12 mouse cellular contexts compared by ENCODE assay signal in the genomic region with DNA sequence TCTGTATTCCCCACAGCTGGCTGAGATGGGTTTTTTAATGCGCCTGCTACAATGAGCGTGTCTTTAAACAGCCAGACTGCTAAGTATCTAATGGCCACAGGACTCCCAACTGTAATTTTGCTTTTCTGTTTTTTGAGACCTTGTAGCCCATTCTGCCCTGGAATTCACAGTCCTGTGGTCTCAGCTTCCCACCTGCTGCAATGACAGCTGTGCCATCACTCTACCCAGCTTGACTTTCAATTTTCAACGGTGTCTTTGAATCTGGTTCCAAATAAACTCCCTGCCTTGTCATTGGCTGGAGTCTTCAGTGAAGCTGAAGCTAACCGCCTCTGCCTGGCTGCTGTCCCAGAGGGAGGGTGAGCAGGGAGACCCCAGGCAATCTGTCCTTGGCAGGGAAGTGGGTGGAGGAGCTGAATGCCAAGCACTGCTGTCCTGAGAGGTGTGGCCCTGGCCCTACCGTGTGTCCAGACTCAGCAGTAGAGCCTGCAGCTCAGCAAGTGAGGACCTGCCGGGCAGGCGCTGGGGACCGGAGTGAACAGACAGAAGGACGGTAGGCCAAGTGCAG. TPM values are rescaled to one million over a fixed set of nuclear protein-coding genes. Genes with fewer than 3 reads are reported as not detected.
DNase-seq lines count a peak whose midpoint lies in the region; ATAC-seq and TF ChIP-seq lines count a peak whose summit lies in the region.
"Had no signal": no experiment of that assay in that cellular context is flagged by ENCODE, and none has a peak within 500 bp of the region (broad histone marks: within the 10 kb centered on the region; RNA-seq: fewer than 3 reads in every experiment).

No protein-coding gene starts in this region.

- TF ChIP-seq EP300 in heart, adult 2 months (IDR thresholded peaks at IDR 0.05; ENCODE audit: insufficient read depth, low read depth, low read length) = no peak

- peak; percentile 84 for ATAC-seq in hindbrain, postnatal 0 days
- no peak for ATAC-seq in megakaryocyte-erythroid progenitor cell, adult 5-6 weeks (replicated peaks; ENCODE audit: low FRiP score, low TSS enrichment, poor library complexity, severe bottlenecking)

- H3K9me3 ChIP-seq in hindbrain, postnatal 0 days (ENCODE audit: low read length) = no peaks in the 10 kb centered on the region
- H3K9me3 ChIP-seq: heart, embryonic 13.5 days; lung, embryonic 15.5 days had no signal

- H3K27ac ChIP-seq in heart, adult 2 months = no peak overlapping the region
- no peak overlapping the region for H3K27ac ChIP-seq in hindbrain, postnatal 0 days
- H3K27ac ChIP-seq: heart, embryonic 13.5 days; layer of hippocampus, adult 2 months; lung, embryonic 15.5 days had no signal

- 73% methylated on average over 9 of the region's 9 CpGs for WGBS in heart, adult 2 months
- WGBS in hindbrain, postnatal 0 days = 36% methylated on average over 9 of the region's 9 CpGs

- no peak for TF ChIP-seq CTCF in heart, adult 2 months (IDR thresholded peaks at IDR 0.05)
- no peak for TF ChIP-seq CTCF in hindbrain, postnatal 0 days (IDR thresholded peaks at IDR 0.05; ENCODE audit: low read depth)

- H3K27me3 ChIP-seq in heart, adult 2 months (ENCODE audit: control insufficient read depth, insufficient read depth, low read length) = no peaks in the 10 kb centered on the region
- H3K27me3 ChIP-seq in hindbrain, postnatal 0 days (ENCODE audit: insufficient read depth, low read length) = no peaks in the 10 kb centered on the region
- H3K27me3 ChIP-seq: lung, embryonic 15.5 days had no signal

- intact Hi-C loops in heart, adult 2 months (cut with DNase I) = no loop called here
- intact Hi-C loops in left cerebral cortex, postnatal 25 days (cut with DNase I) = no loop called here

- no peaks in the 10 kb centered on the region; the same call in 1 of the 2 replicates for H3K4me1 ChIP-seq in heart, adult 2 months (ENCODE audit: control insufficient read depth, insufficient read depth, low read length)
- H3K4me1 ChIP-seq in hindbrain, postnatal 0 days (ENCODE audit: insufficient read depth, low read length) = no peaks in the 10 kb centered on the region
- H3K4me1 ChIP-seq: lung, embryonic 15.5 days had no signal

- DNase-seq in adrenal gland, adult 2 months = peak; percentile 22
- DNase-seq in adrenal gland, adult 8-10 months = no peak
- peak; percentile 39 for DNase-seq in heart, postnatal 4 days
- no peak for DNase-seq in heart, adult 2 months
- DNase-seq in 3134 (ENCODE audit: extremely low read depth, insufficient read length, low spot score) = peak; percentile 11
- peak; percentile 80 for DNase-seq in hindbrain, postnatal 0 days (ENCODE audit: low spot score)
- no peak for DNase-seq in left cerebral cortex, postnatal 25 days (ENCODE audit: low spot score in 2 of 2)
- DNase-seq: kidney, adult 18-20 months had no signal

- H3K4me3 ChIP-seq in heart, adult 2 months = no peak overlapping the region
- no peak overlapping the region for H3K4me3 ChIP-seq in hindbrain, postnatal 0 days (ENCODE audit: low read length)
- H3K4me3 ChIP-seq: heart, embryonic 13.5 days; layer of hippocampus, adult 2 months; lung, embryonic 15.5 days had no signal

- no peaks in the 10 kb centered on the region for H3K36me3 ChIP-seq in heart, adult 2 months (ENCODE audit: control insufficient read depth, insufficient read depth, low read length)
- no peaks in the 10 kb centered on the region for H3K36me3 ChIP-seq in hindbrain, postnatal 0 days (ENCODE audit: insufficient read depth, low read length)

- no peak overlapping the region for H3K4me2 ChIP-seq in hindbrain, postnatal 0 days (ENCODE audit: low read depth, low read length)
- H3K4me2 ChIP-seq: heart, embryonic 13.5 days; lung, embryonic 15.5 days had no signal

- H3K9ac ChIP-seq in heart, adult 2 months (ENCODE audit: low read depth, low read length) = no peak overlapping the region
- no peak overlapping the region for H3K9ac ChIP-seq in hindbrain, postnatal 0 days (replicated peaks; ENCODE audit: low read length)
- H3K9ac ChIP-seq: heart, embryonic 13.5 days; lung, embryonic 15.5 days had no signal

- no peak for TF ChIP-seq POLR2A in heart, adult 2 months (IDR thresholded peaks at IDR 0.05; ENCODE audit: insufficient read depth, low read depth, low read length)

- H3K79me2 ChIP-seq in heart, adult 2 months (replicated peaks; ENCODE audit: control insufficient read depth, insufficient read depth, low read length) = no peaks in the 10 kb centered on the region

RNA-seq across cellular contexts. Expression of a gene that starts 1.6 kb away (rescaled TPM):
- total RNA-seq in adrenal gland, adult 2 months (2021) = under 1 TPM; 0.35 to 0.58 TPM
- polyA plus RNA-seq in adrenal gland, adult 2 months (2012; rRNA removed) = 0.61 and 0.82 TPM in 2 replicates
- total RNA-seq in adrenal gland, adult 8-10 months (2022) = 1 to 10 TPM in 2 of 4 experiments, under 1 TPM in 2; 0.58 to 1.3 (median 1.0) TPM
- 1 to 10 TPM; 5.0 to 5.5 TPM for total RNA-seq in heart, postnatal 4 days (2021)
- under 1 TPM in 1 of 2 experiments, not detected in 1; 0.30 TPM for total RNA-seq in heart, adult 2 months (2021)
- 0.10 TPM in 1 of 2 replicates, not detected in the other for polyA plus RNA-seq in heart, adult 2 months (2012; rRNA removed)
- 0.73 and 1.0 TPM in 2 replicates for total RNA-seq in hindbrain, postnatal 0 days (2014; rRNA removed)
- polyA plus RNA-seq in hindbrain, postnatal 0 days (2015; fragmentation: Nextera tagmentation; extraction: Ambion mirVana) = 0.11 and 0.24 TPM in 2 replicates
- 0.17 and 0.42 TPM in 2 replicates for total RNA-seq in megakaryocyte-erythroid progenitor cell, adult 5-6 weeks (2014; fragmentation: Nextera tagmentation)
- total RNA-seq in megakaryocyte-erythroid progenitor cell, adult 5-6 weeks (2017) = 0.34 TPM in 1 of 2 replicates, not detected in the other
- under 1 TPM; 0.27 to 0.57 TPM for total RNA-seq in left cerebral cortex, postnatal 25 days (2021)
- polyA plus RNA-seq: lung, embryonic 15.5 days had no signal

RNA-seq across cellular contexts. Expression of a gene that starts 8.7 kb away (rescaled TPM):
- total RNA-seq in adrenal gland, adult 2 months (2021) = 1 to 10 TPM; 1.8 to 2.7 TPM
- 0.44 and 0.45 TPM in 2 replicates for polyA plus RNA-seq in adrenal gland, adult 2 months (2012; rRNA removed)
- 1 to 10 TPM; 2.0 to 4.3 (median 3.8) TPM for total RNA-seq in adrenal gland, adult 8-10 months (2022)
- total RNA-seq in heart, postnatal 4 days (2021) = under 1 TPM; 0.48 to 0.81 TPM
- 1 to 10 TPM in 1 of 2 experiments, under 1 TPM in 1; 0.98 to 1.5 TPM for total RNA-seq in heart, adult 2 months (2021)
- 0.76 TPM in 2 replicates for polyA plus RNA-seq in heart, adult 2 months (2012; rRNA removed)
- total RNA-seq in hindbrain, postnatal 0 days (2014; rRNA removed) = 0.11 TPM in 1 of 2 replicates, not detected in the other
- polyA plus RNA-seq in hindbrain, postnatal 0 days (2015; fragmentation: Nextera tagmentation; extraction: Ambion mirVana) = 0.86 and 0.88 TPM in 2 replicates
- 8.0 TPM in 1 of 2 replicates, not detected in the other for total RNA-seq in megakaryocyte-erythroid progenitor cell, adult 5-6 weeks (2014; fragmentation: Nextera tagmentation)
- 1.3 and 3.7 TPM in 2 replicates for total RNA-seq in megakaryocyte-erythroid progenitor cell, adult 5-6 weeks (2017)
- under 1 TPM; 0.28 to 0.48 TPM for total RNA-seq in left cerebral cortex, postnatal 25 days (2021)

RNA-seq across cellular contexts. Expression of a gene that starts 48.8 kb away (rescaled TPM):
- 100 to 1,000 TPM in 1 of 2 experiments, 10 to 100 TPM in 1; 83.6 to 118 TPM for total RNA-seq in adrenal gland, adult 2 months (2021)
- polyA plus RNA-seq in adrenal gland, adult 2 months (2012; rRNA removed) = 40.2 and 44.5 TPM in 2 replicates
- total RNA-seq in adrenal gland, adult 8-10 months (2022) = 100 to 1,000 TPM; 104 to 126 (median 113) TPM
- total RNA-seq in heart, postnatal 4 days (2021) = 100 to 1,000 TPM; 127 TPM
- 10 to 100 TPM; 80.7 to 85.1 TPM for total RNA-seq in heart, adult 2 months (2021)
- 23.5 and 40.2 TPM in 2 replicates for polyA plus RNA-seq in heart, adult 2 months (2012; rRNA removed)
- total RNA-seq in hindbrain, postnatal 0 days (2014; rRNA removed) = 53.4 and 62.1 TPM in 2 replicates
- polyA plus RNA-seq in hindbrain, postnatal 0 days (2015; fragmentation: Nextera tagmentation; extraction: Ambion mirVana) = 153 and 155 TPM in 2 replicates
- total RNA-seq in megakaryocyte-erythroid progenitor cell, adult 5-6 weeks (2014; fragmentation: Nextera tagmentation) = 45.9 and 68.5 TPM in 2 replicates
- 73.7 and 91.7 TPM in 2 replicates for total RNA-seq in megakaryocyte-erythroid progenitor cell, adult 5-6 weeks (2017)
- total RNA-seq in left cerebral cortex, postnatal 25 days (2021) = 10 to 100 TPM; 90.8 to 93.0 TPM

Comparison
In these comparisons a context has a peak if more than half of its experiments do, and no peak if none do; other contexts are left out.
1. DNase-seq: peak in adrenal gland, adult 2 months (single experiment), heart, postnatal 4 days (single experiment), 3134 (single experiment) and hindbrain, postnatal 0 days (single experiment); none in adrenal gland, adult 8-10 months (single experiment), heart, adult 2 months (0 of 2) and left cerebral cortex, postnatal 25 days (0 of 2).